In the genomic region with DNA sequence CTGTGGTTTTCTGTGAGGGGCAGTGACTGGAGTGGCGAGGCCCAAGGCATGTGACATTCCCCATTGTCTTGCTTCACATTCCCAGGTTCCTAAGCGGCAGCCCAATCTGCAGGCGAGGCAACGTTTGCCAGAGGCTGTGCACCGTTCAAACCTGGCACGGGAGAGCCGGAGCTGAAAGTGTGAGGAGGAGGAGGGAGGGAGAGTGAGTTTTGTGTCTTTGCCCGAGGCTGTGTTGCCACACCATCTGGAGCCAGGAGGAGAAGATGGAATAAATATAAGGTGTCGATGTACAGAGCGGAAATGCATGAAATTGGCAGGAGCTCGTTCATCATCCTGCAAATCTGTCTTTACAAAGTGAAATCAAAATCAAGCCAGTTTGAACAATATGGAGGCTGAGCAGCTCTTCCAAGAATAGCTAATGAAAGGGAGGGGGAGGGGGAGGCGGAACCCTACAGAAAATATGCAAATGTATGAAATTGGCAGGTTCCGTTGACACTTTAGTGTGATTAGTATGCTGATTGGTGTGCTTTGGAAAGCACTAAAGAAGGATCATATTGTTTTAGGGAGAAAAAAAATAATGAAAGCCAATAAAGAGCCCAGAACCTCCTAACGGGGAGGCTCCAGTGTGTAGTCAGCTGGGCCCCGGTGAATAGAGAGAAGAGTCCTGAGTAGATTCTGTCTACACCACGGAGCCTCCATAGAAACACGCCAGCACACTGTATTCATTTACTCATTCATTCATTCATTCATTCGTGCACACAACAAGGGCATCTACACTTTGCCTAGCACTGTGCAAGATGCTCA, we compare ENCODE assay signal across 9 mouse cellular contexts. TPM values are rescaled to one million over a fixed set of nuclear protein-coding genes. Genes with fewer than 3 reads are reported as not detected.
DNase-seq lines count a peak whose midpoint lies in the region; ATAC-seq and TF ChIP-seq lines count a peak whose summit lies in the region.
"Had no signal": no experiment of that assay in that cellular context is flagged by ENCODE, and none has a peak within 500 bp of the region (broad histone marks: within the 10 kb centered on the region; RNA-seq: fewer than 3 reads in every experiment).

No protein-coding gene starts in this region.

- H3K27me3 ChIP-seq in hindbrain, embryonic 12.5 days = no peaks in the 10 kb centered on the region
- H3K27me3 ChIP-seq in midbrain, embryonic 10.5 days (ENCODE audit: low read depth, poor library complexity, severe bottlenecking) = peaks cover 30% of the 10 kb centered on the region
- peaks cover 9% of the 10 kb centered on the region; the same call in 1 of the 2 replicates for H3K27me3 ChIP-seq in intestine, postnatal 0 days (replicated peaks; ENCODE audit: control insufficient read depth, insufficient read depth, low read length)

- peak overlapping the region; percentile 35 for H3K4me2 ChIP-seq in hindbrain, embryonic 12.5 days (replicated peaks)
- no peak overlapping the region for H3K4me2 ChIP-seq in intestine, postnatal 0 days (replicated peaks; ENCODE audit: low read depth)

- no peaks in the 10 kb centered on the region for H3K36me3 ChIP-seq in hindbrain, embryonic 12.5 days
- H3K36me3 ChIP-seq in midbrain, embryonic 10.5 days = no peaks in the 10 kb centered on the region
- no peaks in the 10 kb centered on the region for H3K36me3 ChIP-seq in intestine, postnatal 0 days (ENCODE audit: control insufficient read depth, insufficient read depth)

- H3K9me3 ChIP-seq in hindbrain, embryonic 12.5 days (replicated peaks) = no peaks in the 10 kb centered on the region
- H3K9me3 ChIP-seq in midbrain, embryonic 10.5 days (replicated peaks) = no peaks in the 10 kb centered on the region
- H3K9me3 ChIP-seq in intestine, postnatal 0 days (ENCODE audit: control insufficient read depth) = no peaks in the 10 kb centered on the region

- H3K9ac ChIP-seq in hindbrain, embryonic 12.5 days = no peak overlapping the region
- H3K9ac ChIP-seq in intestine, postnatal 0 days (ENCODE audit: low read depth, low read length) = no peak overlapping the region

- TF ChIP-seq CTCF in intestine, postnatal 0 days (IDR thresholded peaks at IDR 0.05; ENCODE audit: low read depth) = no peak

- ATAC-seq in hindbrain, embryonic 12.5 days (ENCODE audit: low FRiP score) = peak; percentile 75
- no peak for ATAC-seq in intestine, postnatal 0 days

- peak; percentile 12 for DNase-seq in Muller cell, postnatal 12 days (ENCODE audit: inconsistent ontology term)
- peak; percentile 27 for DNase-seq in embryo, embryonic 10.5 days (ENCODE audit: low spot score)
- peak; percentile 32 for DNase-seq in midbrain, embryonic 10.5 days (ENCODE audit: low spot score)
- DNase-seq in adrenal gland, adult 2 months = no peak
- no peak for DNase-seq in gastrocnemius, postnatal 36 days
- no peak for DNase-seq in lung, postnatal 36 days

- WGBS in hindbrain, embryonic 12.5 days = 34% methylated on average over 18 of the region's 18 CpGs
- WGBS in midbrain, embryonic 10.5 days = 68% methylated on average over 18 of the region's 18 CpGs
- 66% methylated on average over 18 of the region's 18 CpGs for WGBS in intestine, postnatal 0 days

- intact Hi-C loops in gastrocnemius, postnatal 36 days (cut with DNase I) = no loop called here

- H3K4me3 ChIP-seq in hindbrain, embryonic 12.5 days = no peak overlapping the region
- H3K4me3 ChIP-seq in midbrain, embryonic 10.5 days = no peak overlapping the region
- H3K4me3 ChIP-seq in intestine, postnatal 0 days (ENCODE audit: low read depth, low read length) = no peak overlapping the region

- peak overlapping the region; percentile 88 for H3K27ac ChIP-seq in hindbrain, embryonic 12.5 days
- H3K27ac ChIP-seq in midbrain, embryonic 10.5 days (replicated peaks) = peak overlapping the region; percentile 79
- no peak overlapping the region for H3K27ac ChIP-seq in intestine, postnatal 0 days (ENCODE audit: low read depth, low read length)

- peaks cover 27% of the 10 kb centered on the region for H3K4me1 ChIP-seq in hindbrain, embryonic 12.5 days
- peaks cover 26% of the 10 kb centered on the region for H3K4me1 ChIP-seq in midbrain, embryonic 10.5 days
- no peaks in the 10 kb centered on the region for H3K4me1 ChIP-seq in intestine, postnatal 0 days (replicated peaks; ENCODE audit: control insufficient read depth, insufficient read depth, low read length)

RNA-seq across cellular contexts. Expression of gene Il9r, which starts 42.1 kb away (rescaled TPM):
- not detected in 2 replicates for polyA plus RNA-seq in hindbrain, embryonic 12.5 days (2016; fragmentation: Nextera tagmentation; extraction: Ambion mirVana)
- 0.05 TPM in 1 of 2 replicates, not detected in the other for polyA plus RNA-seq in midbrain, embryonic 10.5 days (2016; fragmentation: Nextera tagmentation; extraction: Ambion mirVana)
- under 1 TPM; 0.26 to 0.31 TPM for total RNA-seq in adrenal gland, adult 2 months (2021)
- 0.69 TPM in 1 of 2 replicates, not detected in the other for polyA plus RNA-seq in adrenal gland, adult 2 months (2012; rRNA removed)
- polyA plus RNA-seq in intestine, postnatal 0 days (2015; fragmentation: Nextera tagmentation; extraction: Ambion mirVana) = not detected in 2 replicates
- not detected for total RNA-seq in gastrocnemius, postnatal 36 days (2021)
- polyA plus RNA-seq: limb, embryonic 11.5 days had no signal

RNA-seq across cellular contexts. Expression of gene Snrnp25, which starts 47.2 kb away (rescaled TPM):
- polyA plus RNA-seq in hindbrain, embryonic 12.5 days (2016; fragmentation: Nextera tagmentation; extraction: Ambion mirVana) = 52.8 and 55.1 TPM in 2 replicates
- polyA plus RNA-seq in midbrain, embryonic 10.5 days (2016; fragmentation: Nextera tagmentation; extraction: Ambion mirVana) = 94.7 and 107 TPM in 2 replicates
- total RNA-seq in adrenal gland, adult 2 months (2021) = 10 to 100 TPM in 1 of 2 experiments, 1 to 10 TPM in 1; 9.8 to 15.5 TPM
- 7.2 and 7.8 TPM in 2 replicates for polyA plus RNA-seq in adrenal gland, adult 2 months (2012; rRNA removed)
- 27.0 and 28.0 TPM in 2 replicates for polyA plus RNA-seq in intestine, postnatal 0 days (2015; fragmentation: Nextera tagmentation; extraction: Ambion mirVana)
- total RNA-seq in gastrocnemius, postnatal 36 days (2021) = 10 to 100 TPM in 1 of 2 experiments, 1 to 10 TPM in 1; 9.8 to 10.7 TPM

Comparison
In these comparisons a context has a peak if more than half of its experiments do, and no peak if none do; other contexts are left out.
1. DNase-seq: peak in Muller cell, postnatal 12 days (single experiment), embryo, embryonic 10.5 days (single experiment) and midbrain, embryonic 10.5 days (single experiment); none in adrenal gland, adult 2 months (single experiment), gastrocnemius, postnatal 36 days (0 of 2) and lung, postnatal 36 days (single experiment).